Mouse (Mus musculus): ENCODE results near the gene Gm826. TPM values are rescaled to one million over a fixed set of nuclear protein-coding genes. Genes with fewer than 3 reads are reported as not detected.

Gm826 gene
- polyA plus RNA-seq, 1 experiment from 2014 or later, result not detected

DNA sequence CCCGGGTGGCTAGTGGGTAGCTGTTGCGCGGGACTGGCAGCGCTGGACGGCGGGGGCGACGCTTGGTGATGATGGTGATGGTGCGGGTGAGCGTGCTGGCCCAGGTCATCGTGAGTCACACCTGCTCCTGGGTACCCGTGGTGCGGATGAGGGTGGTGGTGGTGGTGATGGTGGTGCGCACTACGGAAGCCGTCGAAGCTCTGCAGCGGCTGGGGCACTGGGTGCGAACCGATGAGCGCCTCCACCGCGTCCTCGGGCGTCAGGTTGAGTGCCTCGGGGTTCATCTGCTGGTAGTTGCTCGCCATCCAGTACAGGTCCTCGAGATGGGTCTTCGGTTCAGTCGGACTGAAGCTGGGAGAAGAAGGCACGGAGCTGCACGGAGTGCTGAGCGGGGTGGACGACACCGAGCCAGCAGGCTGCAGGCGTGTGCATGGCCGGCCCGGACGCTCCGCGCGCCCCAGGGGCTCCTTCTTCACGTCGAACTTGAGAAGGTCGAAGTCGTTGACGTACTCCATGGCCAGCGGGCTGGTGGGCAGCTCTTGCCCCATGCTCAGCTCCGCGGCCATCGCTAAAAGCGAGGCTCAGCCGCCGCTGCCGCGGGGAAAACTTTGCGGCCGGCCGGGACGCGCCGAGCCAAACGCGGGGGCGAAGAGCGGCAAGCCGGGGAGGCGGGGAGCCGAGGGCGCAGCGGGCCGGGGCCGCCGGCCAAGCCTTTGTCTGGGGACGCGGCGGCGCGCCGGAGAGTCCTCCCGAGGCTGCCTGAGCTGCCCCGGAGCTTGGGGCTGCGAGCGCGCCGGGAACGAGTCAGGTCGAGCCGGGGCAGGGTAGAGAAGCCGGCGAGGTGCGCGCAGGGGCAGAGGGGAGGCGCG lies 32.4 kb upstream of the Gm826 start:
- Histone ChIP-seq H3K9ac (replicated peaks; ENCODE audit: low read depth, low read length) (peak overlapping the region; percentile 93), H3K4me3 (replicated peaks; ENCODE audit: low read length) (peak overlapping the region; percentile 57), H3K9me3 (ENCODE audit: control insufficient read depth, low read length) (0 out of 2 replicates have a peak, but pooled peaks cover 2% of the 10 kb centered on the region), H3K27me3 (replicated peaks; ENCODE audit: control insufficient read depth, insufficient read depth, low read length) (peaks cover 50% of the 10 kb centered on the region), H3K4me1 (replicated peaks; ENCODE audit: control insufficient read depth, insufficient read depth, low read length) (peaks cover 43% of the 10 kb centered on the region), H3K4me2 (ENCODE audit: low read length) (peak overlapping the region; percentile 92), H3K36me3 (ENCODE audit: control insufficient read depth, insufficient read depth) (no peaks in the 10 kb centered on the region), H3K27ac (ENCODE audit: low read length) (peak overlapping the region; percentile 88)
- under 1% methylated on average over 91 of the region's 95 CpGs for WGBS
- peak; percentile 6 for ATAC-seq

DNA sequence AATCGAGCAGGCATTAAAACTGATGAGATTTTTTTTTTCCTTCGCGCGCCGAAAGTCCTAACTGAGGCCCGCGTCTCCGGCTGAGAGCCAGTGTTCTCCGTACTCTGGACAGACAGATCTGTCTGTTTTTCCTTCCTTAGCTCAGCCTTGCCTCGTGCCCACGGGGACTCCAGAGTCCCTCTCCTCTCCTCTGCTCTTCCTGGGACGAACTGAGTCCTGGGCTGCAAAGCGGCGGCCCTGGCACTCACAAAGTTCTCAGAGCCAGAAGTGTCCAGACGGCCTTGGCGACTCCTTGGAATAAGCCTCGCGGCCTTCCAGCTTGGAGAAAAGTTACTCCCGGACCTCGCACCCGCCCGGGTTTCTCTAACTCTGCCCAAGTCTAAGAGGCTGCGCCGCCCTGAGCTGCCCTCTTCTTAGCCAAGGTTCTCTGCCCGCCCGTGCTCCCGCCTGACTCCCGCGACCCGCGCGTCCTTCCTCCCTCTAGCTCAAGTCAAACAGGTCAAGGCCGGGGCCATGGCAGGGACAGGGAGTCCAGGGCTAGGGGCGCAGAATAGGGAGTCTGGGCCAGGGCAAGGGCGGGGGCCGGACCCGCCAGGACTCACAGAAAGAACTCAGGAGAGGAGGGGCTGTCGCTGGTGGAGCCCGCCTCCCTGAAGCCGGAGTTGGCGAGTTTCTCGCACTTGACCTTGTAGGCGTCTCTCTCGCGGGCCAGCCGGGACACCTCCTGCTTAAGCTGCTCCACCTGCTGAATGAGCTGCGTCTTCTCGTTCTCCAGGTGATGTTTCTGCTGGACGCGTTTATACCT lies 31.3 kb upstream of the Gm826 start:
- H3K4me1 ChIP-seq (replicated peaks; ENCODE audit: control insufficient read depth, insufficient read depth, low read length), result peaks cover 45% of the 10 kb centered on the region
- H3K36me3 ChIP-seq (ENCODE audit: control insufficient read depth, insufficient read depth), result no peaks in the 10 kb centered on the region
- H3K27ac ChIP-seq (ENCODE audit: low read length), result no peak overlapping the region
- H3K4me2 ChIP-seq (ENCODE audit: low read length), result peak overlapping the region; percentile 92
- ATAC-seq, result no peak
- H3K9me3 ChIP-seq (ENCODE audit: control insufficient read depth, low read length), result no peaks in the 10 kb centered on the region
- peak overlapping the region; percentile 57 for H3K4me3 ChIP-seq (replicated peaks; ENCODE audit: low read length)
- H3K9ac ChIP-seq (replicated peaks; ENCODE audit: low read depth, low read length), result peak overlapping the region; percentile 93
- WGBS, result under 1% methylated on average over 50 of the region's 50 CpGs
- H3K27me3 ChIP-seq (replicated peaks; ENCODE audit: control insufficient read depth, insufficient read depth, low read length), result peaks cover 48% of the 10 kb centered on the region

GRCm38 (mm10) chr2:160364666-160365065 lies 30.7 kb upstream of the Gm826 start:
- Histone ChIP-seq H3K27me3 (replicated peaks; ENCODE audit: control insufficient read depth, insufficient read depth, low read length) (peaks cover 47% of the 10 kb centered on the region), H3K4me1 (replicated peaks; ENCODE audit: control insufficient read depth, insufficient read depth, low read length) (peaks cover 42% of the 10 kb centered on the region), H3K4me3 (replicated peaks; ENCODE audit: low read length) (peak overlapping the region; percentile 57), H3K4me2 (ENCODE audit: low read length) (peak overlapping the region; percentile 92), H3K9ac (replicated peaks; ENCODE audit: low read depth, low read length) (no peak overlapping the region), H3K36me3 (ENCODE audit: control insufficient read depth, insufficient read depth) (no peaks in the 10 kb centered on the region), H3K9me3 (ENCODE audit: control insufficient read depth, low read length) (no peaks in the 10 kb centered on the region), H3K27ac (ENCODE audit: low read length) (no peak overlapping the region)
- no peak for ATAC-seq
- WGBS, result 4% methylated on average over 12 of the region's 12 CpGs

- Histone ChIP-seq H3K27ac (ENCODE audit: low read length) (no peak overlapping the region), H3K9me3 (ENCODE audit: control insufficient read depth, low read length) (no peaks in the 10 kb centered on the region), H3K4me1 (replicated peaks; ENCODE audit: control insufficient read depth, insufficient read depth, low read length) (peaks cover 40% of the 10 kb centered on the region), H3K27me3 (replicated peaks; ENCODE audit: control insufficient read depth, insufficient read depth, low read length) (peaks cover 44% of the 10 kb centered on the region), H3K36me3 (ENCODE audit: control insufficient read depth, insufficient read depth) (no peaks in the 10 kb centered on the region), H3K4me2 (ENCODE audit: low read length) (peak overlapping the region; percentile 92), H3K4me3 (replicated peaks; ENCODE audit: low read length) (peak overlapping the region; percentile 57), H3K9ac (replicated peaks; ENCODE audit: low read depth, low read length) (no peak overlapping the region)
- ATAC-seq, result no peak
- WGBS, result 3% methylated on average over 9 of the region's 9 CpGs
Observed at GRCm38 (mm10) chr2:160364128-160364650, 30.2 kb upstream of the Gm826 start.

DNA sequence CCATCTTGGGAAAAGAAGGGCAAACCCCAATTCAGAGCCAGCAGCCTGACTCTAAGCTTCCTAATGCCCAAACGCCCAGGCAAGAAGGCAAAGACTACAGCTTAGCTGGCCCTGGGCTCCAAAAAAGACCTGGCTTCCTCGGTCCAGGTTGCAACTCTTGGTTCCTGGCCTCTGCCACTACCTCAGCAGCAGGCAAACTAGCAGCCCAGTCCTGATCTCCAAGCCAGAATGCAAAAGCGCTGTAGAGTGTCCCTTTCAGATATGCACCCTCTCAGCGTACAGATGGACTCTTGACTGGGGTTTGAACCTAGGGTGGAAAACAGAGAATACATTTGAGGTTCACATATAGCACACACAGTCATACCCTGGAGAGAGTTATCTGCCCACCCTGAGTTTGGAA lies 29.2 kb upstream of the Gm826 start:
- Histone ChIP-seq H3K36me3 (ENCODE audit: control insufficient read depth, insufficient read depth) (no peaks in the 10 kb centered on the region), H3K4me3 (replicated peaks; ENCODE audit: low read length) (peak overlapping the region; percentile 10; the same call in 1 of the 2 replicates), H3K9ac (replicated peaks; ENCODE audit: low read depth, low read length) (no peak overlapping the region), H3K27ac (ENCODE audit: low read length) (no peak overlapping the region), H3K4me2 (ENCODE audit: low read length) (peak overlapping the region; percentile 24; the same call in 1 of the 2 replicates), H3K9me3 (ENCODE audit: control insufficient read depth, low read length) (no peaks in the 10 kb centered on the region), H3K4me1 (replicated peaks; ENCODE audit: control insufficient read depth, insufficient read depth, low read length) (peaks cover 30% of the 10 kb centered on the region), H3K27me3 (replicated peaks; ENCODE audit: control insufficient read depth, insufficient read depth, low read length) (peaks cover 49% of the 10 kb centered on the region)
- no peak for ATAC-seq
- 28% methylated on average over 4 of the region's 4 CpGs for WGBS

DNA sequence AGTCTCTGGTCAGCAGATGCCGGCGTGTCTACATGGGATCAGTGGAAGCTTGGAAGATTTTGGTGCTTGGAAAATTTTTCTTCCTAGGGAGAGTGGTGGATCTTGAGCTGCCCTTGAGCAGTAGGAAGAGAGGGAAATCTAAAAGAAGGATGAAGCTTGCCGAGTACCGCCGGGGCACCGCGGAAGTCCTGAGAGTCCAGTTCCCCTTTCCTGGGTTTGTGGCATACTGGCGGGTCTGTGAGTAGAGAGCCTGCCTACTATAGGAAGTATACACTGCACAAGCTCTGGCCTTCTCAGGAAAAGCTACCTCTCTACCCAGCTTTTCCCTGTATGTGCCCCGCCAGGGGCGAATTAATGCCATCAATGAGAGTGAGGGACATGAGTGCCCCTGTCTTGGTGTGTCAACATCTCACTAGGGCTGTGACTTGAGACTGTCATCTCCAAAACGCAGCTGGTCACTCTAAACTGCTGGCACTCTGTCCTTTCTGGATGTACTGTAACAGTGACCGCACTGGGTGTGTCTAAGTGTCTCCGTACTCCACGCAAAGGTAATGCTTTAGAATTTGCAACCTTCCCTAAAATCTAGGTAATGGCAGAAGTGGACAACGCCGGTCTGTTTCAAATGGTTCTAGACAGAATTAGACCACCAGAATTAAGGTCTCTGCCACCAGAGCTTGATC lies 27.6 kb upstream of the Gm826 start:
- no peaks in the 10 kb centered on the region for H3K36me3 ChIP-seq (ENCODE audit: control insufficient read depth, insufficient read depth)
- H3K27ac ChIP-seq (ENCODE audit: low read length), result no peak overlapping the region
- no peaks in the 10 kb centered on the region for H3K9me3 ChIP-seq (ENCODE audit: control insufficient read depth, low read length)
- ATAC-seq, result no peak
- no peak overlapping the region for H3K9ac ChIP-seq (replicated peaks; ENCODE audit: low read depth, low read length)
- peaks cover 30% of the 10 kb centered on the region for H3K4me1 ChIP-seq (replicated peaks; ENCODE audit: control insufficient read depth, insufficient read depth, low read length)
- WGBS, result 15% methylated on average over 16 of the region's 16 CpGs
- no peak overlapping the region for H3K4me3 ChIP-seq (replicated peaks; ENCODE audit: low read length)
- peaks cover 50% of the 10 kb centered on the region for H3K27me3 ChIP-seq (replicated peaks; ENCODE audit: control insufficient read depth, insufficient read depth, low read length)
- no peak overlapping the region for H3K4me2 ChIP-seq (ENCODE audit: low read length)

DNA sequence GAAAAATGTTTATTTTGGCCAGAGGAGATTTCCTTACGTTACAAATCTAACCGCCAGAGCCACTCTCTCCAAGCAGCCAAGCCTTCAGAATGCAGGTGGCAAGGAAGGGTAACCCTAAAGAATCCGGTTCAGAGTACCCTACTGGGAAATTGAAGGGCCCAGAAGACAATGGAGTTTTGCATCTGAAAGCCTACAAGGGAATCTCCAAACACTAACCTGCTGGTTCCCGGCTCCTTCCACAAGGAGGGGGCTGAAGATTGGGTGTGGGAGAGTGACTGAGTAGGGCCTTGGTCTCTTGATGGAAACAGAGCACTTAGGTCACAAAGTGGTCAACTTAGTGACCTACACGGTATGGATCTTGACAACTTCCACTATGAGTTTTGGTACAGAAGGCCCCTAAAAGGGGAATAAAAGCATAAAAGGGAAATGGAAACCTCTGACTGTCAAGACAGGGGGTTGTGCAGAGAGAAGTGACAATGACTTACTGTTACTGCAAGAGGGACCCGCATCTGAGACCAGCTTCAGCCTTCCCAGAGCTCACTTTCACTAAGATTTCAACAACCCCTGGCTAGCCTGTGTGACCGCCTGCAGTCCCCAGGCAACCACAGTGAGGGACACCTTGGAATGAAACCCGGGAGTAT lies 26.4 kb upstream of the Gm826 start:
- Histone ChIP-seq H3K4me1 (replicated peaks; ENCODE audit: control insufficient read depth, insufficient read depth, low read length) (peaks cover 18% of the 10 kb centered on the region), H3K9me3 (ENCODE audit: control insufficient read depth, low read length) (no peaks in the 10 kb centered on the region), H3K36me3 (ENCODE audit: control insufficient read depth, insufficient read depth) (no peaks in the 10 kb centered on the region), H3K27ac (ENCODE audit: low read length) (no peak overlapping the region), H3K4me2 (ENCODE audit: low read length) (no peak overlapping the region), H3K27me3 (replicated peaks; ENCODE audit: control insufficient read depth, insufficient read depth, low read length) (peaks cover 48% of the 10 kb centered on the region), H3K4me3 (replicated peaks; ENCODE audit: low read length) (no peak overlapping the region), H3K9ac (replicated peaks; ENCODE audit: low read depth, low read length) (no peak overlapping the region)
- no peak for ATAC-seq
- WGBS, result 11% methylated on average over 8 of the region's 8 CpGs

GRCm38 (mm10) chr2:160358896-160359295 lies 24.9 kb upstream of the Gm826 start:
- H3K27me3 ChIP-seq (replicated peaks; ENCODE audit: control insufficient read depth, insufficient read depth, low read length), result peaks cover 48% of the 10 kb centered on the region
- no peak overlapping the region for H3K4me2 ChIP-seq (ENCODE audit: low read length)
- WGBS, result 7% methylated on average over 4 of the region's 4 CpGs
- no peak overlapping the region for H3K9ac ChIP-seq (replicated peaks; ENCODE audit: low read depth, low read length)
- no peak overlapping the region for H3K27ac ChIP-seq (ENCODE audit: low read length)
- no peak for ATAC-seq
- H3K4me3 ChIP-seq (replicated peaks; ENCODE audit: low read length), result no peak overlapping the region
- no peaks in the 10 kb centered on the region for H3K36me3 ChIP-seq (ENCODE audit: control insufficient read depth, insufficient read depth)
- no peaks in the 10 kb centered on the region for H3K9me3 ChIP-seq (ENCODE audit: control insufficient read depth, low read length)
- peaks cover 5% of the 10 kb centered on the region for H3K4me1 ChIP-seq (replicated peaks; ENCODE audit: control insufficient read depth, insufficient read depth, low read length)

Data from forebrain, embryonic 16.5 days (tissue).